Mouse (Mus musculus) frontal cortex, postnatal 36 days (tissue): ENCODE measurements around the gene Slc6a9.

Source experiments
- DNase-seq, 2 experiments: peaks; one replicate each; pipeline ENCODE4 v3.0.0; 2022; ENCODE audit warnings: low spot score in 2 of 2

Gene Slc6a9

GRCm38 (mm10) chr4:117912685-117913273 is 78.5 kb downstream of the Slc6a9 start:
- DNase-seq: no peak

- DNase-seq: no peak
Measured at GRCm38 (mm10) chr4:117913421-117913820, 79.1 kb downstream of the Slc6a9 start.

DNA sequence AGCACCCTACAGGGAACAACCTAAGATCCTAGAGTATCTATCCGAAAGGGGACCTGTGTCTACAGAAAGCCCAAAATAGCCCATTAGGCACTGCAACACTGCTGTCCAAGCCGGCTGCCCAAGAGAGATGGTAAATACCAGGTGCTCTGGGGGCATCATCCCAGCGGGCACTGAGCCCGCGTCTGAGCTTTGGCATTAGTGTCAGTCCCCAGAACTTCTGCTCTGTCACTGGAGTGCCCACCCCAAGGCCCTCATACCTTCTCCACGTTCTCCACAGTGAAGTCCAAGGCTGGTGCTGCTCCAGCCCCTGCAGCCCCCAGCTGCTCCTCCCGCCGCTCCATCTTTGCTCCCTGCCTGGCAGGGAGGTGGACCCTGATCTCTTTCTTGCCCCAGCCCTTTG is 79.7 kb downstream of the Slc6a9 start:
- DNase-seq: no peak

GRCm38 (mm10) chr4:117914591-117915442 is 80.5 kb downstream of the Slc6a9 start, which contains the start of gene Ipo13:
TSS of gene Ipo13 (minus strand) at chr4:117914999.
- DNase-seq: peak; percentile 94 to 95

- DNase-seq: peak in 1 of 2 experiments; percentile 46
Measured at GRCm38 (mm10) chr4:117915489-117916105, 81.3 kb downstream of the Slc6a9 start.

DNA sequence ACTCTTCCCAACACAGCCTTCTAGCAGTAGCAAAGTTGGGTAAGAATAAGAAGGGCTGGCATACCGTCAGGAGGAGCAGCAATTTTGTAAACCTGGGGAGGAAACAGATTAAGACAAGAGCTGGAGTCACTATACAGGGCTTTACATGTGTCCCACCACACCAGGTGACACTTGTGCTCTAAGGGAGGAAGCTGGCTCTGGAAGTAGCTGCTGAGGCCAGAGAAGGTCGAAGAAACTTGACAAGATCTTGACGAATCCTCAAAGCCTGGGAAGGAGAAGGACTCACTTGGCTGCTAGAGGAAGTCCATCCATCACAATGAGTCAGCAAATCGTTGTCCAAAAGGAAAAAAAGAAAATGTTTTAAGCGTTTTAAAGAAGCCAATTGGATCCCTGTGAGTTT is 82.1 kb downstream of the Slc6a9 start:
- no peak for DNase-seq

DNA sequence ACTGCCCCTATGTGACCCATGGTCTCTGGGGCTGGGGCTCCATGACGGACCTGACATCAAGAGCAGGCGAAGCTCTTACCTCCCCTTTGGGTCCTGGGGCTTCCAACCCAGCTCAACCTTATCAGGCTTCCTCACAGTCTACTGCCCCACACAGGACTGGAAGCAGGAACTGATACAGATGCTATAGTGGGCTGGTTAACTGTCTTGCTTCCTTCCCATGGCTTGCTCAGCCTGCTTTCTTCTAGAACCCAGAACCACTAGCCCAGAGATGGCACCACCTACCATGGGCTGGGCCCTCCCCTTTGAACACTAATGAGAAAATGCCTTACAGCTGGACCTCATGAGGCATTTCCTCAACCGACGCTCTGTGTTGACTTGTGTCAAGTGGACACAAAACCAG is 83.1 kb downstream of the Slc6a9 start:
- DNase-seq: no peak

DNA sequence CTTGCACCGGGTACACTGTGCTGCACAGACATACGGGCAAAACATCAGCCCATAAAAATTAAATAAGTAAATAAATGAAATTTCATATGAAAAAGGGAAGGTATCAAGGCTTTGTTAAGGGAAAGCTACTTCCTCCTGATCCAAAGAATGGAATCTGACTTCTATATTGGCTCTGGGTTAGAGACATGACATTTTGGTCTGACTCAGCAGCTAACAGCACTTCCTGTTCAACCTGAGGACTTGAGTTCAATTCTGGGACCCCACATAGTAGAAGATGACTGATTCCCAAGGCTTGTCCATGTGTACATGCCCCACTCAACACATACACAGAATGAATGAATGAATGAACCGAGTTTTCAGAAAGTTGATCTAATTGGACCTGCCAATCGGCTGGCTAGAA is 83.5 kb downstream of the Slc6a9 start:
- DNase-seq: no peak

DNA sequence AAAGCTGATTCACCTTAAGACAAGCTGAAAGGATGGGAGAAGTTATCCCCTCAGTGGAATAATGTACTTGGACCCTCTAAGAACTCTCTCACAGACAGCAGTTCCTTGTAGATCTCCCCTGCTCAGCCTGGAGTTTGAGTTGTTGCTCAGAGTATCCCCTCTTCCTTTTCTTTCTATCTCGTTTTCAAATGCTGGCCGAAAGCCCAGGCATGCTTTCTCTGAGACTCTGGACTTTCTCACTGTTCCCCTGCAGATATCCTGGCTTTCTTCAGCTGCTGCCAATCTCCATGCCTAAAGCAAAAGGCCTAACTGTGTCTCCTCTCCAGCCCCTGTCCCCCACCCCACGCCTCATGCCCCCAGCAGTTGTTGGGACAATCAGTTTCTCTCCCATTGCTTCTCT is 84.0 kb downstream of the Slc6a9 start:
- no peak for DNase-seq

DNA sequence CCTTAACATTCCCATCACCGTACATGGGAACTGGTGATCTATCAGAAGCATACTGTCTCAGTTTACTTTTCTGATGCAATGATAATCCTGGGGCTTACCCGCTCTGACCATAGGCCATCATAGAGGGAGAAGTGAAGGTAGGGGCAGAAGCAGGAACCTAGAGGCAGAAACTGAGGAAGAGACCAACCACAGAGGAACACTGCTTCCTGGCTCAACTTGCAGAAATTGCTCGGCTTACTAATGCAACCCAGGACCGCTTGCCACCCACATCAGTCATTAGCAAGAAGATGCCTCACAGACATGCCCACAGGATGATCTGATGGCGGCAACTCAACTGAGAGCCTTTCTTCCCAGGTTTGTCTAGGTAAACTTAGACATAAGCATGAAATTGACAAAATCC is 84.5 kb downstream of the Slc6a9 start:
- no peak for DNase-seq

DNA sequence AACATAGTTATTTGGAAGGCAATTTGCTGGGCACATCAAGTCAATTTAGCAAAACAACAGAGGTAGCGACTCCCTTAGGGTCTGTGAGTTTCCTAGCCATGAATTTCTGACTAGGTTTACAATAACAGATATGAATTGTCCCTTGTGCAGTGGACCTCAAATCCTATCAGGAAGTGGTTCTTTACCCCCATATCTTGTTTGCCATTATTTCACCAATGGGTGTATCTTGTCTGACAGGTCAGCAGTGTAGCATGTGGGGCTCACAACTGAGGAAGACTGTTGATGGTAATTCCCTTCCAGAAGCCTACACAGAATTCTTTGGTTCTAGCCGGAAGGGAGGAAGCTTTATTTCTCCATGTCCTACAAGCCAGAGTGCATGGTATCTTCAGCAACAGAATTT is 87.1 kb downstream of the Slc6a9 start:
- no peak for DNase-seq

GRCm38 (mm10) chr4:117923450-117923849 is 89.1 kb downstream of the Slc6a9 start:
- DNase-seq: no peak
